Mouse (Mus musculus) kidney, adult 2 months (tissue): Measurements from ENCODE around the gene Dnajb14.

Experiments used
- CTCF ChIP-seq: fragments of 200-500 bp; conservative IDR thresholded peaks from 2 replicates; pipeline ENCODE4 v1.5.1; 2011; ENCODE audit warnings: low read depth, mild to moderate bottlenecking, control low read depth, low read length, moderate library complexity, mixed read lengths; ENCODE audit not compliant: insufficient read depth, insufficient read length
- POLR2A ChIP-seq: fragments of 200-500 bp; IDR thresholded peaks from one replicate; pipeline ENCODE4 v1.6.1; 2011; ENCODE audit warnings: low read depth, low read length, control low read depth

GRCm38 (mm10) chr3:137820688-137821467 lies 46.6 kb upstream of the Dnajb14 start:
- no peak for TF ChIP-seq CTCF
- no peak for TF ChIP-seq POLR2A
